Mouse (Mus musculus): ENCODE results near the gene Eif2ak3. TPM values are rescaled to one million over a fixed set of nuclear protein-coding genes. Genes with fewer than 3 reads are reported as not detected.

Eif2ak3 gene
- polyA plus RNA-seq, 2 experiments: 2.3 to 3.3 TPM

GRCm38 (mm10) chr6:70855529-70856309 lies 11.4 kb downstream of the Eif2ak3 start:
- 66% methylated on average over 13 of the region's 13 CpGs for WGBS (ENCODE audit: insufficient replicate concordance)
- Histone ChIP-seq H3K27ac (no peak overlapping the region), H3K36me3 (replicated peaks; ENCODE audit: control insufficient read depth, insufficient read depth, low read depth) (no peaks in the 10 kb centered on the region), H3K27me3 (ENCODE audit: control insufficient read depth, insufficient read depth, low read length) (no peaks in the 10 kb centered on the region), H3K9ac (replicated peaks) (no peak overlapping the region), H3K4me1 (replicated peaks; ENCODE audit: control insufficient read depth in 2 of 2, insufficient read depth in 2 of 2, low read length in 1 of 2) (peaks cover 0 to 4% of the 10 kb centered on the region in 2 experiments; a peak in 1 of 4 replicates), H3K9me3 (ENCODE audit: control insufficient read depth, low read length) (no peaks in the 10 kb centered on the region), H3K4me2 (ENCODE audit: low read depth) (0 out of 2 replicates have a peak overlapping the region, but pooled peaks have one; percentile 18), H3K4me3 (ENCODE audit: insufficient read depth in 1 of 2, low read depth in 2 of 2, low read length in 2 of 2) (no peak overlapping the region)
- no peak for ATAC-seq (ENCODE audit: insufficient read depth)
- DNase-seq (ENCODE audit: low read depth in 3 of 3, low spot score in 3 of 3): no peak
- TF ChIP-seq CTCF (IDR thresholded peaks at IDR 0.05; ENCODE audit: low read depth): no peak

GRCm38 (mm10) chr6:70862726-70863125 lies 18.4 kb downstream of the Eif2ak3 start:
- ATAC-seq (ENCODE audit: insufficient read depth): no peak

GRCm38 (mm10) chr6:70864285-70864684 lies 20.0 kb downstream of the Eif2ak3 start:
- Histone ChIP-seq H3K4me2 (ENCODE audit: low read depth) (no peak overlapping the region), H3K27me3 (ENCODE audit: control insufficient read depth, insufficient read depth, low read length) (no peaks in the 10 kb centered on the region), H3K27ac (no peak overlapping the region), H3K9me3 (ENCODE audit: control insufficient read depth, low read length) (no peaks in the 10 kb centered on the region), H3K4me3 (ENCODE audit: insufficient read depth in 1 of 2, low read depth in 2 of 2, low read length in 2 of 2) (no peak overlapping the region), H3K36me3 (replicated peaks; ENCODE audit: control insufficient read depth, insufficient read depth, low read depth) (no peaks in the 10 kb centered on the region), H3K4me1 (replicated peaks; ENCODE audit: control insufficient read depth in 2 of 2, insufficient read depth in 2 of 2, low read length in 1 of 2) (peaks cover 4% of the 10 kb centered on the region in 2 experiments), H3K9ac (replicated peaks) (no peak overlapping the region)
- DNase-seq (ENCODE audit: low read depth in 3 of 3, low spot score in 3 of 3) (no peak), ATAC-seq (ENCODE audit: insufficient read depth) (no peak)
- 65% methylated on average over 6 of the region's 6 CpGs for WGBS (ENCODE audit: insufficient replicate concordance)
- TF ChIP-seq EP300 (IDR thresholded peaks at IDR 0.05; ENCODE audit: low read depth) (no peak), CTCF (IDR thresholded peaks at IDR 0.05; ENCODE audit: low read depth) (no peak)

More at GRCm38 (mm10) chr6:70862726-70863125, 18.4 kb downstream of the Eif2ak3 start:
- H3K4me2 ChIP-seq (ENCODE audit: low read depth): no peak overlapping the region
- no peak overlapping the region for H3K27ac ChIP-seq
- H3K27me3 ChIP-seq (ENCODE audit: control insufficient read depth, insufficient read depth, low read length): no peaks in the 10 kb centered on the region
- H3K4me3 ChIP-seq (ENCODE audit: insufficient read depth in 1 of 2, low read depth in 2 of 2, low read length in 2 of 2): no peak overlapping the region
- no peak overlapping the region for H3K9ac ChIP-seq (replicated peaks)
- H3K36me3 ChIP-seq (replicated peaks; ENCODE audit: control insufficient read depth, insufficient read depth, low read depth): no peaks in the 10 kb centered on the region
- WGBS (ENCODE audit: insufficient replicate concordance): 91% methylated on average over 7 of the region's 7 CpGs
- DNase-seq (ENCODE audit: low read depth in 3 of 3, low spot score in 3 of 3): no peak
- peaks cover 4% of the 10 kb centered on the region in 2 experiments for H3K4me1 ChIP-seq (replicated peaks; ENCODE audit: control insufficient read depth in 2 of 2, insufficient read depth in 2 of 2, low read length in 1 of 2)
- TF ChIP-seq EP300 (IDR thresholded peaks at IDR 0.05; ENCODE audit: low read depth) (no peak), CTCF (IDR thresholded peaks at IDR 0.05; ENCODE audit: low read depth) (no peak)
- no peaks in the 10 kb centered on the region for H3K9me3 ChIP-seq (ENCODE audit: control insufficient read depth, low read length)

- Histone ChIP-seq H3K9me3 (ENCODE audit: control insufficient read depth, low read length) (no peaks in the 10 kb centered on the region), H3K4me2 (ENCODE audit: low read depth) (no peak overlapping the region), H3K4me1 (replicated peaks; ENCODE audit: control insufficient read depth in 2 of 2, insufficient read depth in 2 of 2, low read length in 1 of 2) (peaks cover 4 to 6% of the 10 kb centered on the region in 2 experiments), H3K36me3 (replicated peaks; ENCODE audit: control insufficient read depth, insufficient read depth, low read depth) (no peaks in the 10 kb centered on the region), H3K4me3 (ENCODE audit: insufficient read depth in 1 of 2, low read depth in 2 of 2, low read length in 2 of 2) (no peak overlapping the region), H3K27ac (no peak overlapping the region), H3K9ac (replicated peaks) (no peak overlapping the region), H3K27me3 (ENCODE audit: control insufficient read depth, insufficient read depth, low read length) (no peaks in the 10 kb centered on the region)
- TF ChIP-seq EP300 (IDR thresholded peaks at IDR 0.05; ENCODE audit: low read depth) (no peak), CTCF (IDR thresholded peaks at IDR 0.05; ENCODE audit: low read depth) (no peak)
- ATAC-seq (ENCODE audit: insufficient read depth) (no peak), DNase-seq (ENCODE audit: low read depth in 3 of 3, low spot score in 3 of 3) (no peak)
- WGBS (ENCODE audit: insufficient replicate concordance): 74% methylated on average over 5 of the region's 5 CpGs
Observed at GRCm38 (mm10) chr6:70866761-70867160, 22.4 kb downstream of the Eif2ak3 start.

DNA sequence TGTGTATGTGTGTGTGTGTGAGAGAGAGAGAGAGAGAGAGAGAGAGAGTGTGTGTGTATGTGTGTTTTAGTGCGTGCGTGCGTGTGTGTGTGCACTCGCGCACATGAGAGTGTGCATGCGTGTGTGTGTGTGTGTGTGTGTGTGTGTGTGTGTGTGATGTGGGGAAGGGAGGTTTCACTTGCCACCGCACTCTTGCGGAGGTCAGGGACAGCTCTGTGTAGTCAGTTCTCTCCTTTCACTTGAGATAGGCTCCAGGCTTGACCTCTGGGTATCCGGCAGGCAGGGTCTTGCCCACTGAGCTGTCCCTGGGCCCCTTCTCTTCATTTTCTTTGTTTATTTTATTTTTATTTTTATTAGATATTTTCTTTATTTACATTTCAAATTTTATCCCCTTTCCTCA lies 23.0 kb downstream of the Eif2ak3 start:
- no peak overlapping the region for H3K4me3 ChIP-seq (ENCODE audit: insufficient read depth in 1 of 2, low read depth in 2 of 2, low read length in 2 of 2)
- H3K4me1 ChIP-seq (replicated peaks; ENCODE audit: control insufficient read depth in 2 of 2, insufficient read depth in 2 of 2, low read length in 1 of 2): peaks cover 0 to 2% of the 10 kb centered on the region in 2 experiments; a peak in 3 of 4 replicates
- ATAC-seq (ENCODE audit: insufficient read depth) (no peak), DNase-seq (ENCODE audit: low read depth in 3 of 3, low spot score in 3 of 3) (no peak)
- no peaks in the 10 kb centered on the region for H3K27me3 ChIP-seq (ENCODE audit: control insufficient read depth, insufficient read depth, low read length)
- H3K9me3 ChIP-seq (ENCODE audit: control insufficient read depth, low read length): no peaks in the 10 kb centered on the region
- no peak overlapping the region for H3K4me2 ChIP-seq (ENCODE audit: low read depth)
- H3K9ac ChIP-seq (replicated peaks): no peak overlapping the region
- no peak overlapping the region for H3K27ac ChIP-seq
- TF ChIP-seq EP300 (IDR thresholded peaks at IDR 0.05; ENCODE audit: low read depth): no peak
- TF ChIP-seq CTCF (IDR thresholded peaks at IDR 0.05; ENCODE audit: low read depth): no peak
- 88% methylated on average over 9 of the region's 9 CpGs for WGBS (ENCODE audit: insufficient replicate concordance)
- H3K36me3 ChIP-seq (replicated peaks; ENCODE audit: control insufficient read depth, insufficient read depth, low read depth): no peaks in the 10 kb centered on the region
